Mouse (Mus musculus) telencephalon, adult 2 months (tissue): ENCODE data around the gene Hdgfl2.

Experiments
- DNase-seq: peaks from one replicate; pipeline ENCODE4 v3.0.0-alpha.2; 2011; ENCODE audit warnings: low read depth, low spot score

Gene Hdgfl2

DNA sequence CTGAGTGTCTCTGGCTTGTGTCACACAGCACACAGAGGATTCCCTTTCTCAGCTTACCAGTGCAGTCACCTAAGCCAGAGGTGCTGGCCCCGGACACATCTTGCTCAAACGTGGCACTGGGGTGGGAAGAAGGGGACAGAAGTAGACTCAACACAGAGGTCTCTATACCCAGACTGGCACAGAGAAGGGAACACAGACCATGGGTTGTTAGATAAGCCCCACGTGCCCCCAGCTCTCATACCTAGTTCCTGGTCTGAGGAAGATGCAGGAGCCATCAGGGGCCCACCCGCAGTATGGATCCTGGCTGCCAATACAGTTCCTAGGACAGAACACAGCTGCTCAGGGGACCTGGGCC lies 45.8 kb downstream of the Hdgfl2 start:
- no peak for DNase-seq

DNA sequence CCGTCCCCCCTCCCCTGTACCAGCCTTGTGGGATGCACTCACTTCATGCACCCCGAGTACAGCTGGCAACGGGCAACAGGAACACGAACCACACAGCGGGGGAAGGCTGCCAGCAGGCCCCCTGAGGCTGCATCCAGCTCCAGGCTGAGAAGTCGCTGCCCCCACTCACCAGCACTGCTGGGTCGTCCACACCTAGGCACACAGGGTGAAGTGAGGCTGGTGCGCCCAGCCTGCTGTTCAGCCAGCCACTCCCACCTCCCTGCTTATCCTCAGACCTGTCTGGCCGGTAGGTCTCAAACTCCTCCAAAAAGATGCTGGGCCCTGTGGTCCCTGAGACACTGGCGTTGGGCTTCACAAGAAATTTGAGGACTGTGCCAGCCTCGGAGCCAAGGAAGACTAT lies 46.7 kb downstream of the Hdgfl2 start:
- no peak for DNase-seq

DNA sequence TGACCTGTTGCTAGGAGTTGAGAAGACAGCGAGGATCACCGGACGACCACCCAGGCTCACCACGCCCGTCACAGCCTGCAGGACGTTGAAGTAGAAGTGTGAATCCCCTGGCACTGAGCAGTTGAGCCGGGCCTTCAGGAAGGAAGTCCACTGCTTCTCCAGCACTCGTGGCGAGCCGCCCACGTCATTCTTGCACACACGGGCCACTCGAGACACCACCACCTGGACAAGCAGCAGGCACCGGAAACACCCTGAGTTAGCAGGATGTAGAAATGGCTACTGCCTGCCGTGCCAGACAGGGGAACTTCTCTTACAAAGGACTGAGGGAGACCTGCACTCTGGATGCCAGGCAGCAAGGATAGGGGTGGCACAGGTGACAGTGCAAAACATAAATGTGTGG lies 48.8 kb downstream of the Hdgfl2 start:
- no peak for DNase-seq

DNA sequence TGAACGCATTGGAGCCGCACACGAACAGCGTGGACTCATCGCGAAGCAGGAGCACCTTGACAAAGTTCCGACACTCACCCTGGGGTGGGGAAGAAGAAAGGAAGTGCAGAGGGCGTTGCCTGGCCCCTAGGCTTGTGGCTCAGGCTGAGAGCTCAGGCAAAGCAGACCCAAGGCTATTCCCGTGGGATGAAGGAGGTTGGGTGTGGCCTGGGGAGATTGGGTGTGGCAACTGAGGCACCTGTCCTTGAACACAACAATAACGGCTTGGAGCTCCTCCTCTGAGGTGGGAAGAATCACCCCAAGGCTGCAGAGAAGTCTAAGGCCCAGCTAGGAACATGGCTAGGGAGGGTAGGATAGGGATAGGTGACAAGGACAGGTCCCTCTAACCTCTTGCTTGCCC lies 51.7 kb downstream of the Hdgfl2 start:
- DNase-seq = no peak

DNA sequence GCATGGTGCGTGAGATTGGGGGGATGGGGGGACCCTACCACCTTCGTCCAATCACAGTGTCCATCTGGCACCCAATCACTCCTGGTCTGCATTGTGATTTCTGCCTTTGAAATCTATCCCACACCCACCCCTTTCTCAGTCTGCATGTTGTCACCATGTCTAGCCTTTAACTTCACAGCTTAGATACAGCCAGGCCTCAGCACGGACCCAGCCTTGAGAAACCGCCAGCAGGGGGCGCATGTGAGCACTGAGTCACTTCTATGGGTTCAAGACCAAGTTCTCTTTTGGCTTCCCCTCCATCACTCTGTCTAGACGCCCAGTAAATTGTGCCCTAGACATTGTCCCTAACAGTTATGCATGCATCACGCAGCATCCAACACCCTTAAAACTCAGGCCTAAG lies 52.4 kb downstream of the Hdgfl2 start:
- DNase-seq = no peak

DNA sequence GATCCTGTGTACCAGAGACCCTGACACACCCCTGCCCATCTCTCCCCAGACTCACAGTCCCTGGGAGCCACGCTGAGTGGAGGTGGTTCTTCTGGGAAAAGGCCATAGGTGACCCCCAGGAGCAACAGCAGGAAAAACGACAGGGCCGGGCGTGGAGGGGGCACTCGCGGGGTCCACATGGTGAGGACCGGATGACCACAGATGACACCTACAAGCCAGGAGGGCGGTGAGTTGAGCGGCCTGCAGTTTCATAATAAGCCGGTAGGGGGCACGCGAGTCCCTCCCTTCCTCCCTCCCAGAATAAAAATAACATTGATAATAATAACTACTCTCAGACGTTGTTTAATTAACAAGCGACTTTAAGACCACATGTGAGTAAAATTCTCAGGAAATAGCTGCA lies 53.2 kb downstream of the Hdgfl2 start:
- no peak for DNase-seq

DNA sequence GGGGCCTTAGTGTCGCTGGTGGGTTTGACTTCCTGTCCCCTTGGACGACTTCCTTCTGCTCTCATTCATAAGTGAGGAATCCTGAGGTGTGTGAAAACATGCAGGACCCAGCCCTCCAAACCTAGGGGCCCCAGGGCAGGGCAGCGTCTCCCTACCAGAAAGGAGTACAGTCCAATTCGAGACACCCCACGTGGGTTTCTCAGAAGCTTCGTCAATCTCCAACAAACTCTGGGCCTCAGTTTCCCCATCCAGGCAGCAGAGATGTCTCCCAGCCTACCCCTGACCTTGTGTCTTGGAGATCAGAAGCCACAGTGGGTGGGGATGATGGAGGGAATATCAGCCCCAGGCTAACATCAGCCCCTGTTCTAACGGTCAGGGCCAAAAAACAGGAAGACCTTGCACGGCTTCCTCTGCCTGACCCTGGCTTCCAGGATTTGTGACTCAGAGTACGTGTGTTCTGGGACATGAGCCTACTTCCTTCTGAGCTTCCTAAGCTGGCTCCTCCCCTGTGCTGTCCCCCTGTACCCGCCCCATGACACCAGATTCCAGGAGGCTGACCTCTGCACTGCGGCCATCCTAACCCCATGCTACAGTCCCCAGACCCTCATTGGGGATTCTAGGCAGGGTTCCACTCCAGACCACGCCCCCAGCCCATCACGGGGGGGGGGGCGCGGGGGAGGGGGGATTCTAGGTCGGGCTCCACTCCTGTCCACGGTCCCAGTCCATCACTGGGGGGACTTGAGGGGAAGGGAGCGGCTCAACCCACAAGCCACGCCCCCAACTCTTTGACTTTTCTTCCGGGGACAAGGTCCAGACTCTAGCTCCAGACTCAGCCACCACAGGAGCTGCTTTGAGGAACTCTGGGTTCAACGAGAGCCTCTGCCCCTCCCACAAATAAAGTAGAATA lies 54.3 kb downstream of the Hdgfl2 start:
- no peak for DNase-seq

DNA sequence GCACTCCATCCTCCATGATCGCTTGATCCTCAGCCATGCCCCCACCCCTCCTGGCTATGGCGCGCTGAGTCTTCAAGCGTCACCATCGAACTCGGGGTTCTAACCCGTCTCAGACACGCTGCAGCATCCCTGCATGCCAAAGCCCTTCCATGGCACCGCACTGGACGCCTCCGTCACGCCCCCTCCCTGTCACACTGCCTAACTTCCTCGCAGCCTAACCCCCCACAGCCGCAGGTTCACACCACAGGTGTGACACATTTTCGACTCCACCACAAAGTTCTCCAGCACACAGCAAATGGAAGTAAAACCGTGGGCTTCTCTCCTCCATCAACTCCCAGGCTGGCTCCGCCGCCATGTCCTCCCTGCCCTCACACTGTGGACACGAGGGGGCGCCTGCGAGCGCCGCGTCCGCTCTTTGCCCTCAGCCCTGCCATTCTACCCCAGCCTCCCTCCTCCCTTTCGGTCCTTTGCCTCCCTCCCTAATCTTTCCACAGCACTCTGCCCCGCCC lies 55.1 kb downstream of the Hdgfl2 start:
- DNase-seq = no peak

DNA sequence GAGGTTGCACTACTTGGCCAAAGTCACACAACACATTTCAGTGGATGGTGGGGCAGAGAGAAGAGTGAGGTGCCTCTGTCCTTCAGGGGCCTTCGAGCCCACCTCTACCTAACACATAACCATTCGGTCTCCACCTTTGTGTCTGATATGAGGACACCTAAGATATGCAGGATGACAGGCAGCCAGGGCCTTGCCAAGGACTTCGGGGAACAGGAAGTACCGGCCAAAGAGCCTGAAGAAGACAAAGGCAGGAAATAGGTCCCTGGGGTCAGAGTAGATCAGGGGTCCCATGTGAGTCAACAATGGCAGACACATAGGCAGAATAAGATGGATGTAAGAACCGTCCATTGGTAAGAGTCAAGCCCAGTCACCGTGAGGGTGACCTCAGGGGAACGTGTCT lies 57.1 kb downstream of the Hdgfl2 start:
- DNase-seq = no peak

DNA sequence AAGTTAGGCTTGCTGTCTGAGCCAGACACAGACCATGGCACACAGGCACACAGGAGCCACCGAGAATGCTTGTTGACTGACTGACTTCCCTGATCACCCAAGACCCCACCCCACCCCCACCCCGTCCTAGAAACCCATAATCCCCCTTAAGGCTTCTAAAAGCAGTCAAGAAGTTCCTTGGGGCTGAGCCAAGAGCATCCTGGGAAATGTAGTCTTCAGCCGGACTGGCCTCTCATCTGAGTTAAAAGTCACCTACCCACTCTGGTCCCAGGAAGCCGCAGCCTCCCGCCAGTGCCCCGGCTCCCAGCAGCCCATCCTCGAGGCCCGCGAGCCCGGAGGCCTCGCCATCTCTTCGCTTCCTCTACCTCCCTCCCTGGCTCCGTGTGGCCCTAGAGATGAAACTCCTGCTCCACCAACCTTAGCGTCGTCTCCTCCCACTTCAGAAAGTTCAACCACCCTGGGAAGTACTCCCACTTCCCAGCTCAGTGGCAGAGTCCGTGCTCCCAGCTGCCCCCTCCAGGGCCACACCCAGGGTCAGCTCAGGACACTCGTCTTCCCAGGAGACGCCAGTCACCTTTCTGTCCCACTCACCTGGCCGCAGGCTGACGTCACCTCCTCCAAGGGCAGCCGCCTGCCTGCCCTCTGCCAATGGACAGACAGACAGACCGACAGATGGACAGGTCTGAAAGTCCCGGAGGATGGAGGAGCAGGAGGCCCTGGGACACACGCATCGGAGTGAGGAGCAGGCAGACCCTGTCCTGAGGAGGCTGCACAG lies 58.6 kb downstream of the Hdgfl2 start:
- no peak for DNase-seq

DNA sequence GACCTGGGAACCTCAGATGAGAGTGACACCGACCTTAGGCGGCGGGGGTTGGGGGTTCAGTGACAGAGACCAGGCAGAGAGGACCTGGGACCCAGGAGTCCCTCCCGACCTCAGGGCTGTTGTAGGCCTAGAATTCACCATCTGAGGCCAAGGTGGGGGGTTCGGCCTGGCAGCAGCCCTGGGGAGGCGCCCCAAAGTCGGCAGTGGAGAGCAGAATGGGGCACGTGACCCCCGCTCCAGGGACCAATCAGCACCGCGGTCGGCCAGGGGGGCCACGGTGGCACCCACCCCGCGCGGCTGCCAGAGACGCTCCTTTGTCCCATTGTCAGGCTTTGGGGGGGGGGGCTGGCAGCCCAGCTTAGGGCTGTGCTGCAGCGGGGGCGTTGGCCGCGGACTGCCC lies 59.9 kb downstream of the Hdgfl2 start:
- DNase-seq = no peak

DNA sequence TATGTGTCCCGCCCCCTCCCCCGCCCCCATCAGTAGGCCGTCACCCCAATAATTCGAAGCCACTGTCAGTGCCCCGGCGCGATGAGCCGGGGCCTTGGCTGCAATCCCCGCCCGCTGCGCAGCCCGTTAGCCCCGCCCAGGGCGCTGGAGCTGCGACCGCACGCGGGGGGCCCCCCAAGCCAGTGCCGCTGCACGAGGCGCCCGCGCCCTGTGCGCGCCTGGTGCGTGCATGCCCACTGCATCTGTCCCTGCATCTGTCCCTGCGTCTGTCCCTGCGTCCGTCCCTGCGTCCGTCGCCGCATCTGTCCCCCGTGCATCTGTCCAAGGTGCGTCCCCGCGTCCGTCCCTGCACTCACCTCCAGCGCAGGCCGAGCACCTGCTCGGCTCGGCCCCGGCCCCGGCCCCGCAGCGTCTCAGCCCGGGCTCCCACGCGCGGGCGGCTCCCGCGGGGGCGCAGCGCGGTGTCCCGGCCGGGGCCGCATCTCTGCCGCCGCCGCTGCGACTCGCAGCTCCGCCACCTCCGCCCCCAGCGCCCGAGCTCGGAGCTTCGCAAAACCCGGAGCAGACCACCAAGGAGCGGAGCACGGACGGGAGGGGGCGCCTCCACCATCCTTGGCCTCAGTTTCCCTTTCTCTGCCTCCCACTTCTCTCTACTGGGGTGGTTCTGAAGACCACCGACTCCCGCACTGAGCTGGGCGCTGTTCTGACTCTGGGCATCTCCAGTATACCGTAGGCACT lies 60.6 kb downstream of the Hdgfl2 start, which contains the start of gene Sema6b:
Sema6b (minus strand) TSS at position 486 of the 738 bp plus-strand sequence.
- DNase-seq = peak; percentile 70

DNA sequence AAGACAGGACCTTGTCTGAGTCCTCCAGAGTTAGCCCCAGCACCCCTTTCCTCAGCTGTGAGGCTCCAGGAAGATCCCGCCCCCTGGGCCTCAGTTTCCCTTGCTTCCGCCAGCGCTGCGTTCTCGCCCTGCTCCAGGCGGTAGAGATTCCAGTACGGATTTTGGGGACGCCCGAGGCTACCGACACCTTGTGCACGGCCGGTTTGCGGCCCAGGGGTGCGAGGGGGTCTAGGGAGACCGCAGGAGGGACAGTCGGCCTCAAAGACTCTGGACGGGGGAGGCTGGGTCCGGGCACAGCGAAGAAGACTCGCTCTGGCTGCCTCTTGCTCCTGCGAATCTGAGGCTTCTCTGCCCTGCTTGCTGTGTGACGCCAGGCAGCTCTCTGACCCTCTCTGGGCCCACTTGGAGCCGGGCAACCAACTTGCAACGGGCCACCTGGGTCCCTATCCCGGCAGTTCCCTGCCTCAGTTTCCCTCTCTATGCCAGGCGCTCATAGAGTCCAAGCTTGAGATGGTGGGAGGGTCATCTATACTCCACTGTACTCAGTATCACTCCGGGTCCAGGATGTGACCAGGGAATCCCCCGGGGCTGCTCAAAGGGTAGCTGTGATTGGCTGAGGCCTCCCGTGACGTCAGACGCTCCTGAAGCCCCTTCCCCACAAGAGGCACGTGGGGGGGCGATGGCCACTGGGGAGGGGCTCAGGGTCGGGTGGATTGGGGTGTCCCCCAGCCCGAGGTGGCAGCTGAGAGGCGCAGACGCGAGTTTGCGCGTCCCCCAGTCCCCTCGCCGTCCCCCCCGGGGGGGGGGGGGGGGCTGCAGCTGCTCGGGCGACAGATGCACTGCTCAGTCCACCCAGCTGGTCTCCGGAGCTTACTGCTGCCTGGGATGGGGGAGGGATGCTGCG lies 62.5 kb downstream of the Hdgfl2 start:
- DNase-seq = no peak

DNA sequence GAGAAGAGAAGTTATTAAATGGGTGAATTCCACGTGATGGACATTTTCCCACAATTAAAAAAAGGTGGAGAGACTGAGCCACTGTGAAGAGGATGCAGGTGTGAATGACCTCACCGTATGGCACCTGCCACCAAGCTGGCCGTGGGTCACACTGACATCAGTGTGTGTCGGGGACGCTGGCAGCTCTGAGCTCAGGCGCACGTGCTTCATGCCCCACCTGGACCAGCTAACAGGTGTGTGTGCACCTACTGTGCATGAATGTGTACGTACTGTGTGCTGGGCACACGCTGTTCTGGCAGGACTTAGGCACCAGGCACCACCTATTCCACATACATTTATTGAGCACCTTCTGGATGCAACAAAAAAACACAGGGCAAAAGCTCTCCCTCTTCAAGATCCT lies 65.1 kb downstream of the Hdgfl2 start:
- no peak for DNase-seq

DNA sequence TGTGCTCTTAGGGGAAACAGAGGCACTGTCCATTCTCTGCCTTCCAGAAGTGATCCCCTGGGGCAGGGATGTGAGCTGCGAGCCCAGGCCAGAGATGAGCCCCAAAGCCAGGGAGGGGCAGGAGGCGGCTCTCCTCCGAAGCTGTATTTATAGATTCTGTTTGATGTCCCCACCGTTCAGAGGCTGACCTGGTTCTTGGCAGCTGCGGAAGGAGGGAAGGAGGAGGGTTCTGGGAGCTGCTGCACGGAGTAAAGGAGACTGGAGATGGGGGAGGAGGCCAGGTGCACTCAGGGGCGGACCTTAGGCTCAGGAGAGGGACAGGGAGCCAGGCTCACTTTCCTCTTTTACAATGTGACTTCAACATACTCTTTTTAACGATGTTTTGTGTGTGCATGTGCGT lies 66.7 kb downstream of the Hdgfl2 start:
- DNase-seq = no peak

DNA sequence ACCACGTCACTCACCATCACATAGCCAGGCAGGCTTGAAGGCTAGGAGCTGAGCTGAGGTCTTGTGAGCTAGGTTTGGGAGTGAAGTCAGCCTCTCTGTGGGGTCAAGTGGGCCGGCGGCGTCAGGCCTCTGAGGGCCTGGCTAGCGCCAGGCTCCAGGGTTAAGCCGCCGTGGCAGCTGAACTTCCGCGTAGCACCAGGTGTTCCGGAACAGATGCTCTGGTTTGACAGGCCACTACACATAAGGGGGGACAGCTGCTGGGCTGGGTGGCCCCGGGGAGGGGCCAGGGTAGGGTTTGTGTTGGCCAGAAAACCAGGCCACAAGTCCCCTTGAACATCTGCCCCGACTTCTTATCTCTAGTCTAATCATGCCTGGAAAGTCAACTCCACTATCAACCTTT lies 68.0 kb downstream of the Hdgfl2 start:
- no peak for DNase-seq

DNA sequence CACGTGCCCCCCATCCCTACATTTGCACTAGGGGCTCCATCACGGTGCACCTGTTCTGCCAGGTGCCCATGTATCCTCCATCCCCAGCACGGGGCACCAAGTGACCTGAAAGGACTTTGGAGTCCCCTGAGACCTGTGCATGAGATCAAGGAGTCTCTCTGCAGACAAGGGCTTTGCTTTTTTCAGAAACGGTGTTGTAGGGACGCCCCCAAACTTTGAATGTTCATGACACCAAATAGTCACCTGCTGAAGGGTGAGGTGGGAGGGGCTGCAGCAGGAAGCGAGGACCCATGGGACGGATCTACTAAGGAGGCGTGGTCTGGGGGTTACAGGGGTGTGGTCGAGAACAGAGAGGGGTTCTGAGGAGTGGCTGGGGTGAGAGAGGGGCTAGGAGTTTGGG lies 68.8 kb downstream of the Hdgfl2 start:
- DNase-seq = no peak

DNA sequence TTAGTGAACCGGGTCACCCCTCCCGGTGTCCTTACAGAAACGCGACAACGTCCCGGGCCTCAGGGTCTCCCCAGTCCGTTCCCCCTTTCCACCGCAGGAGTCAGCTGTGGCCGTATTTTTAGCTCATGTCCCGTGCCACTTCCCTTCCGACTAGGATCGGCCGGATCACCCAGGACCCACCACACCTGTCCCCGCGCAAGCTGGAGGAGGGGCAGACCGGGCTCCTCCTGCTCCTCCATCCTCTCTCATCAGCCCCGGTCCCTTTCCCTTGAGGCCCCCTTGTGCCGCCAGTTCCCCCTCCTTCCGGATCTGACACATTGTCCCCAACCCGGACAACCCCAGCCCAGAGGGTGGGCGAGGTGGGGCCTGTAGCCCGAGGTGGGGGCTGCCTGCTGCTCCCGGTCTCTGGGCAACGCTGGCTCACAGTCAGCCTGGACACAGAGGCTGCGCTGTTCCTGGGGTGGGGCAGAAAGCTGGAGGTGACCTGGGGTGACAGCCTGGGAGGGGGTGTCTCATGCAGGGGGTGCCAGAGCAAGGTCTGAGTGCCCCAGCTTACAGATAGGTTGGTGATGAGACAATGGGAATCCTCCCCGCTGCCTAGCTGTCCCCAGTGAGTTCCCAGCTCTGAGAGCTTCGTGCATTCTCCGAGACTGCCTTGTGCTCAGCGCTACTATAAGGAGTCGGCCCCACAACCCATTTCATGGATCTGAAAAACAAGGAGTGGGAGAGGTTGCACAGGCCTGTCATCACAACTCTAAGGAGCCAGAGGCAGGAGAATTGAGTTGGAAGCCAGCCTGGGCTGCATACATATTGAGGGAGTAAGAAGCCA lies 69.6 kb downstream of the Hdgfl2 start:
- DNase-seq = no peak

DNA sequence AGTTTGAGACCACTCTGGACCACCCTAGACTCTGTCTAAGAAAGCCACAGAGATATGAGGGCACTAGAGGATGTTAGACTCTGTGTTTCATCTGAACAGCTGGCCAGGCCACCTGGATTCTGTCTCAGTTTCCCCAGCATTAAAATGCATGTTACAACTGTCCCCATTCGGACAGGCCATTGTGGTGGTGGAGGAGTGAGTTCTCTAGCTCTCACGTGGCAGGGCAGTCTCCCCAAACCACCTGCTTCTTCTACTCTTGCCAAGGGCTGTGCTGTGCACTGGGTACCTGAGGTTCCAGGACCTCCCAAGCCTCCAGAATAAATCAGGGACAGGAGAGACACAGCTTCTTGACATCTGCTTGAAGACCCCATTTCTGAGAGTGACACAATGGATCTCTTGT lies 70.5 kb downstream of the Hdgfl2 start:
- DNase-seq = no peak
